Mouse (Mus musculus) fibroblast of lung, adult 2 months (primary cell): ENCODE results near the gene Apobec1.
A peak's percentile ranks its signal among the peaks of the same experiment; 100 is the strongest.
"Not testable (repeated sequence)": the region's sequence is repeated elsewhere in the genome, so short reads cannot be mapped to it uniquely, and the experiment has no call there.

Experiments
- DNase-seq: peaks from one replicate; pipeline ENCODE4 v3.0.0-alpha.2; 2011; ENCODE audit warnings: low read depth

The Apobec1 gene

DNA sequence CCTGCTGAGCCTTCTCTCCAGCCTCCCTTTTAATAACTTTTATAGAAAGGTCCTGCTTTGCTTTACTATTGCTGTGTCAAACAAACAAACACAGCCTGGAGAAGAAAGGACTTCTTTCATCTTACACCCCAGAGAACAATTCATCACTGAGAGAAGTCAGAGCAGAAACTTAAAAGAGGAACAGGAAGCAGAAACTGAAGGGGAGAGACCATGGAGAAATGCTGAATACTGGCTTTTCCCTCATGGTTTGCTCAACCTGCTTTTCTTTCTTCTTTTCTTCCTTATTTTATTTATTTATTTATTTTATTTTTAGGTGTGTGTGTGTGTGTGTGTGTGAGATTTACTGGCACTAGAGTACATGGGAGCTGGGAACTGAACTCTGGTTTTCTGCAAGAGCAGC is 2.0 kb upstream of the Apobec1 start:
- no peak for DNase-seq

- DNase-seq = peak; percentile 58
Measured at GRCm38 (mm10) chr6:122602992-122603322, 713 bp upstream of the Apobec1 start.

- no peak for DNase-seq
Measured at GRCm38 (mm10) chr6:122601615-122602014, 629 bp downstream of the Apobec1 start.

DNA sequence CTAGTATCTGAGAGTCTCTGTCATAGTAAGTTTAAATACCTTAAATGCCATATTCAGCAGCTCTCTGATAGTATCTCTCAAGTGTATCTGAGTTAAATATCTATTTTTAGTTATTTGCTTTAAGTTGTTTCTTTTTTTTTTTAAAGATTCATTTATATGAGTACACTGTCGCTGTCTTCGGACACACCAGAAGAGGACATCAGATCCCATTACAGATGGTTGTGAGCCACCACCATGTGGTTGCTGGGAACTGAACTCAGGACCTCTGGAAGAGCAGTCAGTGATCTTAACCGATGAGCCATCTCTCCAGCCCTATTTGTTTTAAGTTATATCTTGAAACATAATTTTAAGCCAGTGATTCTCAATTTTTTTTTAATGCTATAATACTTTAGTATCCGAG is 1.2 kb downstream of the Apobec1 start:
- DNase-seq = no peak

DNA sequence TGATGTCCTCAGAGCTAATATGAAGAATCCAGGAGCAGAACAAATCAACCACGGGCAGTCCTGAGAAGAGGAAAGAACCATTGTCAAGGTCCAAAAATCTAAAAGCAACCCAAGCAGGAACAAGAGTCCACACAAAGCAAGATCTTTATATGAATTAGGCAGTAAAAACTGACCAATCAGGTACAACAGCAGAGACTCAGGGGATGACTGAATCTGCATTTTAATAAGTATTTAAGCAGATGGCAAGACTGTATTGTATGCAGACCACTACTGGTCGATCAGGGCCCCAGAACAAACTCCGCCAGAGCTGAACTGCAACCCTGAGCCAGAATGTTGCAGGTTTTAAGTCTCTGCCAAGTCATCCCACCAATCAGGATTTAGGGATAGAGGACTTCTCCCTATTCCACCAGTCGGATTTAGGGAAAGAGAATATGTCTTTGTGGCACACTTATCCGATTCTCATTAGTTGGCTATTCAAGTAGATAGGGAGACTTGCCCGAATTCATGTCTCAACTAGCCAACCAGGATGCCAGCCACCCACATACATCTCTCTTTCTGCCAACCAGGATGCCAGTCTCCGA is 2.1 kb downstream of the Apobec1 start:
- DNase-seq = no peak

DNA sequence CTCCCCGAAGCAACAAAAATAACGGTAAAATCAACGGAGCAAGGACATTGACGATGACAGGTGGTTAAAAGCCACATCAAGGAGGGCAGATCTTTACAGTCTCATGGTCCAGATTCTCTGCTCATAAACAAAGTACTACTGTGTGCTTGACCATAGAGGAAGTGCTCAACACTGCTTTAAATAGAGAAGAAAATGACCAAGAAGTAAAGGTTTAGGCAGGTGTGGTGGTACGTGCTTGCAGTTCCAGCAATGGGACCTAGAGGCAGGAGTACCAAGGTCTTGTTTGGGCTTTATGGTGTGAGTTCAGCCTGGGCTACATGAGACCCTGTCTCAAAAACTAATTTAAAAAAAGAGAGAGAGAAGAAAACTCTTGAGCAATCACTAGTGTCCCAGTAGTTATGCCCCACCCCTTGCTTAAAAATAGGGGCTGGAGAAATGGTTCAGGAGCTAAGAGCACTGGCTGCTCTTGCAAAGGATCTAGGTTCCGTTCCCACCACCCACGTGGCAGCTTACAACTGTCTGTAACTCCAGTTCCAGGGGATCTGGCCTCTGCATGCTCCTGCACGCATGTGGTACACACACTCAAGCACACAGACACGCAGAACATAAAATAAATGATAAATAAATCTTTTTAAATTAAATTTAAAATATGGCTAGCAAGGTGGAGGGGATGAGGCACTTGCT is 3.0 kb downstream of the Apobec1 start:
- no peak for DNase-seq

GRCm38 (mm10) chr6:122598436-122598835 is 3.8 kb downstream of the Apobec1 start:
- DNase-seq = no peak

DNA sequence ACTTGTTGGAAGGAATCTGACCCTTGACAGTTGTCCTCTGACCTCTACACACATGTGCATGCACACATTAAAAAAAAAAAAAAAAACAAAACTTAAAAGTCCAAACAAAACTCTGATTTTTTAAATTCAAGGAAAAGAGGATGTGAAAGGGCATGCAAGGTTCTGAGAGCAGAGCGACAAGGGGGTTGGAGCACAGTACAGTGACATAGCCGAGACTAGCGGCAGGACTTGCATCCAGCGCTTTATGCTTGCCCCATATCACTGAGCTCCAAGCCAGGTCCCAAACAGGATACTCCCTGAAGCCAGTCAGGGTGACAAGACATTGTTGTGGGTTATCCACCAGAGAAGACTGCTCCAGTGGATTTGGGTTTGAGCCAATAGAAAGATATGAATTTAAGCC is 4.2 kb downstream of the Apobec1 start:
- no peak for DNase-seq

- no peak for DNase-seq
Measured at GRCm38 (mm10) chr6:122596608-122597007, 5.6 kb downstream of the Apobec1 start.

GRCm38 (mm10) chr6:122595637-122596036 is 6.6 kb downstream of the Apobec1 start:
- no peak for DNase-seq

GRCm38 (mm10) chr6:122592905-122593304 is 9.3 kb downstream of the Apobec1 start:
- no peak for DNase-seq

DNA sequence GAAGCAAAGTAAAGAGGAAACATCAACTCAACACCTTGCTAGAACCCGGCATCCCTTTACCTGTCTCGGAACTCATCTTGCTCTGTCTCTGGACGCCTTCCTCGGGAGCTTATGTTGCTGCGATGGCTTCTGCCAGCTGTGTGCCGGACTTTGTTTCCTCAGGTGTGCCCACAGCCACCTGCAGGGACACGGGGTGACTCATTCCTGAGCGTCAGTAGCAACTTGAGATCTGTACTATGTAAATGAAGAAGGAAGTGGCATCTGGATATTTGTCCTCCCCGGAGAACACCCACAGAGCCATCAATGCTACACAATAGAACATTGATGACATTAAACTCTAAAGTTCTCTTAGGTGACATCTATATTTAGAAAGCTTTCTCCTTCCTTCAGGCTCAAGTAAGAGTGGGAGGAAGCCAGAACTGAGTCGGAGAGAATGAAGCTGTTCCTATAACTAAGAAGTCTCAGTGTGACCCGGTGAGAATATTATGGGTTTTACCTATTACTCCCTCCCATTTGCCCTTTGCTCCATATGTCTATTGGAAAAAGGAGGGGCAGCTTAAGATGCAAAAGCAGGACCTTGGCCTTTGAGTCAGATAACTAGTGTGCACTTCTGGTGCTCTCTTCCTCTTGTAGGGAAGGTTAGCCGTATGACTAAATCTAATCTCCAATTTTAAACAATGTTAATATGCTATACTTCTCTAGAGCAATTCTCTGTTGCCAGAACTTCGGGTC is 11.1 kb downstream of the Apobec1 start:
- no peak for DNase-seq

GRCm38 (mm10) chr6:122579086-122579485 is 23.2 kb downstream of the Apobec1 start:
- DNase-seq = no peak

GRCm38 (mm10) chr6:122577030-122577429 is 25.2 kb downstream of the Apobec1 start:
- DNase-seq = no peak

DNA sequence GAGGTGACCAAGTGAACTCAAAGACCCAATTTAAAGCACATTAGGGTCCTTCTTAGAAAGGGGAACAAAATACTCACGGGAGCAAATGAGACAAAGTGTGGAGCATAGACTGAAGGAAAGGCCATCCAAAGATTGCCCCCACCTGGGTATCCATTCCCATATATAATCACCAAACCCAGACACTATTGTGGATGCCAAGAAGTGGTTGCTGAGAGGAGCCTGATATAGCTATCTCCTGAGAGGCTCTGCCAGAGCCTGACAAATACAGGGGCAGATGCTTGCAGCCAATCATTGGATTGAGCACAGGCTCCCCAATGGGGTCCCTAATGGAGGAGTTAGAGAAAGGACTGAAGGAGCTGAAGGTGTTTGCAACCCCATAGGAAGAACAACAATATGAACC is 27.2 kb downstream of the Apobec1 start:
- DNase-seq = not testable (repeated sequence)

DNA sequence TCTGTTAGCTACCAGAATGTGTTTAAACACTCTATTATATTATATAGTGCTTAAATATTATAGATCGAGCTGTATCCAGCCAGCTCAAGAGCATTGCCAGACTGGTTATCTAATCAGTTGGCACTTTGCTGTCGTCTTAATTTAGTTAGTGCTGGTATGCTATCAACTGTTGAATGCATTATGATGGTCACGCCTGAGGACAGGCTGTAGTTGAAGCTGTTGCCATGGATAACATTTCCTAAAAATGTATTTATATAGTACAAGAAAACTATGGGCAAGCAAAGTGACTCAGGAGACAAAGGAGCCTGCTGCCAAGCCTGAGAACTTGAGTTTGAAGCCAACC is 30.7 kb downstream of the Apobec1 start:
- no peak for DNase-seq

- peak; percentile 18 for DNase-seq
Measured at GRCm38 (mm10) chr6:122570695-122571616, 31.3 kb downstream of the Apobec1 start.

DNA sequence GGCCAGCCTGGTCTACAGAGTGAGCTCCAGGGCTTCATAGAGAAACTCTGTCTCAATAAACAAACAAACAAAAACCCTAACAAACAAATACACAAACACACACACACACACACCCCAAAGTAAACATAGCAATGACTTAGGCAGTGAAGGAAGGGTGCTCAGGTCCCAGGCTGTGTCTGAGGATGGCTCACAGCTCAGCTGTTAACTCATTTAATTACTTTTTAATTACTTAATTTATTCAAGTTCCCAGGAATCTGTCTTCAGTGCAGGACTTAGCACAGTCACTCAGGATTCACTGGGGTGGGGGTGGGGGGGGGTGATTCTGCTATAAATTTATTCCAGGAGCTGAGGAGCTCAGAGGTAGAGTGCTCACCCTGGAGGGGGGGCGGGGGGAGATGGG is 32.5 kb downstream of the Apobec1 start:
- DNase-seq = no peak

GRCm38 (mm10) chr6:122569113-122569512 is 33.1 kb downstream of the Apobec1 start:
- no peak for DNase-seq

DNA sequence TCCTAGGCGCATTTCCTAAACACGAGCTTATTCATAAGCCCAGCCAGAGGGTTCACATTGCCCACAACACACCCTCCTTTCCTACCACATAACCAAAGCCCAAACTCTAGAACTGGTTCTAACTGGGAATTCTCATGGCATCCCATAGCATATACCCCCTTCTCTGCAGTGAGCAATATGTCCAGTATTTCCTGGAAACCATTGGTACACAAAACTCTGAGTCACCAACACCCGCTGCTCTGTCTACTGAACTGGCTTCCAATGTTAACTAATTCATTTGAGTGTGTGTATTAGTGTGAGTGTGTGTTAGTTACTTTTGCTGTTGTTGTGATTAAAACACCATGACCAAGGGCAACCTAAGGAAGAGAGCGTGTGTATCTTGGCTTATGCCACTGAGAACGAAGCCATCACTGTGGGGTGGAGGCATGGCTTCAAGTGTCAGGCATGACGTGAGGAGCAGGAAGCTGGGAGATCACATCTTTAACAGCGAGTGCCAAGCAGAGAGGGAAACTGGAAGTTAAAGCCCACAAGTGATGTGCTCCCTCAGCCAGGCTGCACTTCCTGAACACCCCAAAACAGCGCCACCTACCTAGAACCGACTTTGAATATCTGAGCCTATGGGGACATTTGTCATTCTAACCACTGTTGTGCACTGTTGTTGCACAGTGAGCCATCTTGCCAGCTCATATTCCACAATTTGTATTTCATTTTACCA is 37.0 kb downstream of the Apobec1 start:
- DNase-seq = no peak

GRCm38 (mm10) chr6:122562463-122562862 is 39.8 kb downstream of the Apobec1 start:
- peak; percentile 23 for DNase-seq

GRCm38 (mm10) chr6:122561005-122561404 is 41.2 kb downstream of the Apobec1 start:
- DNase-seq = no peak
